Mouse (Mus musculus): ENCODE data around the gene Vmn2r30. TPM values are rescaled to one million over a fixed set of nuclear protein-coding genes. Genes with fewer than 3 reads are reported as not detected.
"Not testable (repeated sequence)": the region's sequence is repeated elsewhere in the genome, so short reads cannot be mapped to it uniquely, and the experiment has no call there.

Gene Vmn2r30
- polyA plus RNA-seq (2015; fragmentation: Nextera tagmentation; extraction: Ambion mirVana): not detected in 2 replicates

- H3K4me3 ChIP-seq; H3K9ac ChIP-seq; H3K27ac ChIP-seq; H3K9me3 ChIP-seq (replicated peaks); ATAC-seq; H3K4me1 ChIP-seq; H3K27me3 ChIP-seq; H3K4me2 ChIP-seq; H3K36me3 ChIP-seq (ENCODE audit: poor library complexity, severe bottlenecking): not testable (repeated sequence)
- no CpG with 5 or more reads among the region's 1 CpGs for WGBS
Observed at GRCm38 (mm10) chr7:7337509-7337908, at the start of gene Vmn2r30. Vmn2r30 (minus strand) TSS chr7:7337609.

GRCm38 (mm10) chr7:7374431-7374830 lies 37.0 kb upstream of the Vmn2r30 start, which contains the start of gene Gm45783:
Gm45783 (minus strand) TSS chr7:7374573.
- H3K4me2 ChIP-seq; H3K4me3 ChIP-seq; H3K4me1 ChIP-seq; ATAC-seq; H3K27me3 ChIP-seq; H3K9ac ChIP-seq; H3K36me3 ChIP-seq (ENCODE audit: poor library complexity, severe bottlenecking); H3K9me3 ChIP-seq (replicated peaks); H3K27ac ChIP-seq: not testable (repeated sequence)
- 55% methylated on average over 12 of the region's 12 CpGs for WGBS

- Histone ChIP-seq H3K9me3 (replicated peaks) (no peaks in the 10 kb centered on the region; the same call in 1 of the 2 replicates), H3K4me1 (0 out of 2 replicates have a peak, but pooled peaks cover 5% of the 10 kb centered on the region), H3K9ac (no peak overlapping the region), H3K27me3 (no peaks in the 10 kb centered on the region), H3K4me2 (no peak overlapping the region), H3K36me3 (ENCODE audit: poor library complexity, severe bottlenecking) (peaks cover 57% of the 10 kb centered on the region), H3K27ac (no peak overlapping the region), H3K4me3 (no peak overlapping the region)
- ATAC-seq: no peak
- 82% methylated on average over 16 of the region's 16 CpGs for WGBS
Observed at GRCm38 (mm10) chr7:7295595-7295994, 41.8 kb downstream of the Vmn2r30 start.

- peaks cover 30% of the 10 kb centered on the region for H3K36me3 ChIP-seq (ENCODE audit: poor library complexity, severe bottlenecking)
- no peak overlapping the region for H3K9ac ChIP-seq
- no peak overlapping the region for H3K4me2 ChIP-seq
- no peaks in the 10 kb centered on the region for H3K27me3 ChIP-seq
- 100% methylated on average over 1 of the region's 1 CpGs for WGBS
- H3K4me3 ChIP-seq: no peak overlapping the region
- peaks cover 3% of the 10 kb centered on the region; the same call in 1 of the 2 replicates for H3K9me3 ChIP-seq (replicated peaks)
- H3K4me1 ChIP-seq: no peaks in the 10 kb centered on the region
- no peak overlapping the region for H3K27ac ChIP-seq
- no peak for ATAC-seq
Observed at GRCm38 (mm10) chr7:7281383-7281782, 56.0 kb downstream of the Vmn2r30 start.

- Histone ChIP-seq H3K27ac (peak within 1 kb of the TSS; percentile 1; the same call in 1 of the 2 replicates), H3K4me2 (peak within 1 kb of the TSS; percentile 36), H3K4me3 (peak within 1 kb of the TSS; percentile 24), H3K9ac (peak within 1 kb of the TSS; percentile 46)
- not testable (repeated sequence) for H3K4me1 ChIP-seq; H3K27me3 ChIP-seq; H3K36me3 ChIP-seq (ENCODE audit: poor library complexity, severe bottlenecking); H3K9me3 ChIP-seq (replicated peaks)
- peak; percentile 99 for ATAC-seq
- WGBS: 42% methylated on average over 45 of the region's 45 CpGs
Observed at GRCm38 (mm10) chr7:7277966-7278567, 59.3 kb downstream of the Vmn2r30 start, which contains the start of gene Gm45844. Gm45844 (minus strand) TSS chr7:7278289.

- H3K9me3 ChIP-seq (replicated peaks); H3K4me1 ChIP-seq; H3K36me3 ChIP-seq (ENCODE audit: poor library complexity, severe bottlenecking); H3K27me3 ChIP-seq: not testable (repeated sequence)
- Histone ChIP-seq H3K27ac (peak overlapping the region; percentile 1; the same call in 1 of the 2 replicates), H3K4me3 (peak overlapping the region; percentile 24), H3K4me2 (peak overlapping the region; percentile 36), H3K9ac (peak overlapping the region; percentile 46)
- 38% methylated on average over 24 of the region's 24 CpGs for WGBS
- ATAC-seq: peak; percentile 67
Observed at GRCm38 (mm10) chr7:7277556-7277955, 59.9 kb downstream of the Vmn2r30 start.

Small RNAs within 50 kb of the gene (microRNA-seq; reads per million reads assigned to microRNA genes)
- gene Mir5620: 1.6 reads per million

Other genes starting within 250 kb of the Vmn2r30 start
- gene Zfp954, start 216.1 kb downstream of the Vmn2r30 start, polyA plus RNA-seq (2015; fragmentation: Nextera tagmentation; extraction: Ambion mirVana): 21.0 and 22.6 TPM in 2 replicates
- 14.3 and 14.8 TPM in 2 replicates for gene Zfp773, start 200.9 kb downstream of the Vmn2r30 start, polyA plus RNA-seq (2015; fragmentation: Nextera tagmentation; extraction: Ambion mirVana)
- gene Zfp418, start 166.3 kb downstream of the Vmn2r30 start, polyA plus RNA-seq (2015; fragmentation: Nextera tagmentation; extraction: Ambion mirVana): 3.6 and 4.0 TPM in 2 replicates
- 8.9 and 10.3 TPM in 2 replicates for gene Zfp772, start 127.6 kb downstream of the Vmn2r30 start, polyA plus RNA-seq (2015; fragmentation: Nextera tagmentation; extraction: Ambion mirVana)
- gene Vmn2r29, start 90.3 kb downstream of the Vmn2r30 start, polyA plus RNA-seq (2015; fragmentation: Nextera tagmentation; extraction: Ambion mirVana): 0.28 and 1.1 TPM in 2 replicates
- 3.2 and 5.5 TPM in 2 replicates for gene Gm45844, start 59.3 kb downstream of the Vmn2r30 start, polyA plus RNA-seq (2015; fragmentation: Nextera tagmentation; extraction: Ambion mirVana)
- gene Clcn4, start 36.8 kb downstream of the Vmn2r30 start, polyA plus RNA-seq (2015; fragmentation: Nextera tagmentation; extraction: Ambion mirVana): 101 and 118 TPM in 2 replicates
- gene Gm45783, start 37.0 kb upstream of the Vmn2r30 start, polyA plus RNA-seq (2015; fragmentation: Nextera tagmentation; extraction: Ambion mirVana): not detected in 2 replicates
- not detected in 2 replicates for gene Vmn2r31, start 62.1 kb upstream of the Vmn2r30 start, polyA plus RNA-seq (2015; fragmentation: Nextera tagmentation; extraction: Ambion mirVana)
- gene Vmn2r32, start 142.4 kb upstream of the Vmn2r30 start, polyA plus RNA-seq (2015; fragmentation: Nextera tagmentation; extraction: Ambion mirVana): not detected in 2 replicates
- gene Vmn2r33, start 229.2 kb upstream of the Vmn2r30 start, polyA plus RNA-seq (2015; fragmentation: Nextera tagmentation; extraction: Ambion mirVana): not detected in 2 replicates

All from forebrain, embryonic 13.5 days (tissue).